Mouse (Mus musculus) fat pad, adult 2 months (tissue): ENCODE measurements around the gene Oxtr.

ENCODE experiments used
- DNase-seq: peaks from one replicate; pipeline ENCODE4 v3.0.0-alpha.2; 2011; ENCODE audit warnings: low read depth, low spot score; ENCODE audit errors: extremely low read depth

The Oxtr gene

GRCm38 (mm10) chr6:112489181-112489909 lies 398 bp downstream of the Oxtr start:
- no peak for DNase-seq

GRCm38 (mm10) chr6:112488821-112489180 lies 942 bp downstream of the Oxtr start:
- DNase-seq = no peak

GRCm38 (mm10) chr6:112487993-112488392 lies 1.8 kb downstream of the Oxtr start:
- no peak for DNase-seq

GRCm38 (mm10) chr6:112484316-112484715 lies 5.4 kb downstream of the Oxtr start:
- no peak for DNase-seq

- no peak for DNase-seq
These were observed 9.9 kb downstream of the Oxtr start for GRCm38 (mm10) chr6:112479861-112480260.

- DNase-seq = no peak
These were observed 18.1 kb downstream of the Oxtr start for GRCm38 (mm10) chr6:112471644-112472043.

- DNase-seq = no peak
These were observed 23.7 kb downstream of the Oxtr start for GRCm38 (mm10) chr6:112466001-112466400.

GRCm38 (mm10) chr6:112465441-112465840 lies 24.3 kb downstream of the Oxtr start:
- DNase-seq = no peak

GRCm38 (mm10) chr6:112463331-112463730 lies 26.4 kb downstream of the Oxtr start:
- DNase-seq = no peak

GRCm38 (mm10) chr6:112461459-112461858 lies 28.3 kb downstream of the Oxtr start:
- DNase-seq = no peak

GRCm38 (mm10) chr6:112459341-112459749 lies 30.4 kb downstream of the Oxtr start, which contains the start of gene Cav3:
Gene Cav3 (plus strand): TSS chr6:112459505.
- no peak for DNase-seq

- DNase-seq = no peak
These were observed 44.1 kb downstream of the Oxtr start for GRCm38 (mm10) chr6:112445675-112446074.

GRCm38 (mm10) chr6:112426018-112426732 lies 63.6 kb downstream of the Oxtr start:
- no peak for DNase-seq

- DNase-seq = no peak
These were observed 65.8 kb downstream of the Oxtr start for GRCm38 (mm10) chr6:112423746-112424501.
